Mouse (Mus musculus): ENCODE results near the gene Lingo3. TPM values are rescaled to one million over a fixed set of nuclear protein-coding genes. Genes with fewer than 3 reads are reported as not detected.

Lingo3 gene
- polyA plus RNA-seq, 1 experiment from 2014 or later, result 0.54 TPM

- ATAC-seq (ENCODE audit: insufficient number of reproducible peaks, low FRiP score), result no peak
- Histone ChIP-seq H3K27ac (ENCODE audit: poor library complexity, severe bottlenecking) (peak overlapping the region; percentile 66), H3K4me2 (peak overlapping the region; percentile 80), H3K36me3 (peaks cover 20% of the 10 kb centered on the region), H3K9ac (peak overlapping the region; percentile 78), H3K4me3 (peak overlapping the region; percentile 51), H3K9me3 (replicated peaks) (no peaks in the 10 kb centered on the region), H3K27me3 (replicated peaks) (peaks cover 28% of the 10 kb centered on the region), H3K4me1 (replicated peaks) (peaks cover 69% of the 10 kb centered on the region)
- 16% methylated on average over 40 of the region's 40 CpGs for WGBS
Measured at GRCm38 (mm10) chr10:80808099-80808984, 35.5 kb downstream of the Lingo3 start.

- peaks cover 20% of the 10 kb centered on the region for H3K27me3 ChIP-seq (replicated peaks)
- peak; percentile 56 for ATAC-seq (ENCODE audit: insufficient number of reproducible peaks, low FRiP score)
- peak overlapping the region; percentile 78 for H3K9ac ChIP-seq
- peak overlapping the region; percentile 66 for H3K27ac ChIP-seq (ENCODE audit: poor library complexity, severe bottlenecking)
- H3K4me3 ChIP-seq, result peak overlapping the region; percentile 51
- 1% methylated on average over 58 of the region's 58 CpGs for WGBS
- H3K4me1 ChIP-seq (replicated peaks), result peaks cover 61% of the 10 kb centered on the region
- no peaks in the 10 kb centered on the region for H3K9me3 ChIP-seq (replicated peaks)
- peaks cover 32% of the 10 kb centered on the region for H3K36me3 ChIP-seq
- peak overlapping the region; percentile 80 for H3K4me2 ChIP-seq
Measured at GRCm38 (mm10) chr10:80807057-80807627, 36.7 kb downstream of the Lingo3 start.

- H3K27me3 ChIP-seq (replicated peaks), result peaks cover 17% of the 10 kb centered on the region
Measured at GRCm38 (mm10) chr10:80806341-80807056, 37.3 kb downstream of the Lingo3 start.

GRCm38 (mm10) chr10:80805925-80806324, 37.9 kb downstream of the Lingo3 start:
- Histone ChIP-seq H3K27me3 (replicated peaks) (peaks cover 17% of the 10 kb centered on the region), H3K27ac (ENCODE audit: poor library complexity, severe bottlenecking) (no peak overlapping the region), H3K4me3 (no peak overlapping the region), H3K9me3 (replicated peaks) (no peaks in the 10 kb centered on the region), H3K36me3 (peaks cover 45% of the 10 kb centered on the region), H3K4me2 (0 out of 2 replicates have a peak overlapping the region, but pooled peaks have one; percentile 80), H3K4me1 (replicated peaks) (peaks cover 60% of the 10 kb centered on the region), H3K9ac (peak overlapping the region; percentile 78; the same call in 1 of the 2 replicates)
- no peak for ATAC-seq (ENCODE audit: insufficient number of reproducible peaks, low FRiP score)
- WGBS, result 18% methylated on average over 3 of the region's 3 CpGs

More at GRCm38 (mm10) chr10:80806341-80807056, 37.3 kb downstream of the Lingo3 start:
- H3K27ac ChIP-seq (ENCODE audit: poor library complexity, severe bottlenecking), result peak overlapping the region; percentile 66
- peak overlapping the region; percentile 80 for H3K4me2 ChIP-seq
- H3K4me1 ChIP-seq (replicated peaks), result peaks cover 60% of the 10 kb centered on the region
- peak overlapping the region; percentile 78 for H3K9ac ChIP-seq
- peak overlapping the region; percentile 51 for H3K4me3 ChIP-seq
- peaks cover 39% of the 10 kb centered on the region for H3K36me3 ChIP-seq
- 42% methylated on average over 34 of the region's 34 CpGs for WGBS
- ATAC-seq (ENCODE audit: insufficient number of reproducible peaks, low FRiP score), result no peak
- H3K9me3 ChIP-seq (replicated peaks), result no peaks in the 10 kb centered on the region

GRCm38 (mm10) chr10:80805322-80805721, 38.5 kb downstream of the Lingo3 start:
- Histone ChIP-seq H3K4me1 (replicated peaks) (peaks cover 57% of the 10 kb centered on the region), H3K9me3 (replicated peaks) (no peaks in the 10 kb centered on the region), H3K4me3 (no peak overlapping the region), H3K4me2 (no peak overlapping the region), H3K36me3 (peaks cover 51% of the 10 kb centered on the region), H3K27me3 (replicated peaks) (peaks cover 16% of the 10 kb centered on the region), H3K9ac (peak overlapping the region; percentile 11; the same call in 1 of the 2 replicates), H3K27ac (ENCODE audit: poor library complexity, severe bottlenecking) (no peak overlapping the region)
- no peak for ATAC-seq (ENCODE audit: insufficient number of reproducible peaks, low FRiP score)
- WGBS, result 82% methylated on average over 5 of the region's 5 CpGs

- no peak for ATAC-seq (ENCODE audit: insufficient number of reproducible peaks, low FRiP score)
- whole genome bisulfite sequencing, result 56% methylated on average over 6 of the region's 6 CpGs
- Histone ChIP-seq H3K4me1 (replicated peaks) (peaks cover 57% of the 10 kb centered on the region), H3K4me3 (no peak within 1 kb of the TSS), H3K9ac (peak within 1 kb of the TSS; percentile 78), H3K27ac (ENCODE audit: poor library complexity, severe bottlenecking) (0 out of 2 replicates have a peak within 1 kb of the TSS, but pooled peaks have one; percentile 12), H3K4me2 (0 out of 2 replicates have a peak within 1 kb of the TSS, but pooled peaks have one; percentile 80), H3K27me3 (replicated peaks) (peaks cover 12% of the 10 kb centered on the region), H3K9me3 (replicated peaks) (no peaks in the 10 kb centered on the region), H3K36me3 (peaks cover 55% of the 10 kb centered on the region)
Measured at GRCm38 (mm10) chr10:80804916-80805315, 38.9 kb downstream of the Lingo3 start, which contains the start of gene Amh. Amh (plus strand) TSS chr10:80805243.

- Histone ChIP-seq H3K27ac (ENCODE audit: poor library complexity, severe bottlenecking) (no peak overlapping the region), H3K36me3 (peaks cover 55% of the 10 kb centered on the region), H3K4me2 (no peak overlapping the region), H3K27me3 (replicated peaks) (peaks cover 12% of the 10 kb centered on the region), H3K4me3 (no peak overlapping the region), H3K9me3 (replicated peaks) (no peaks in the 10 kb centered on the region), H3K9ac (peak overlapping the region; percentile 11), H3K4me1 (replicated peaks) (peaks cover 59% of the 10 kb centered on the region)
- WGBS, result 95% methylated on average over 2 of the region's 2 CpGs
- no peak for ATAC-seq (ENCODE audit: insufficient number of reproducible peaks, low FRiP score)
Measured at GRCm38 (mm10) chr10:80804340-80804739, 39.5 kb downstream of the Lingo3 start.

- H3K9ac ChIP-seq, result no peak overlapping the region
- no peaks in the 10 kb centered on the region for H3K9me3 ChIP-seq (replicated peaks)
- H3K4me1 ChIP-seq (replicated peaks), result peaks cover 47% of the 10 kb centered on the region
- no peak for ATAC-seq (ENCODE audit: insufficient number of reproducible peaks, low FRiP score)
- H3K4me3 ChIP-seq, result no peak overlapping the region
- H3K36me3 ChIP-seq, result peaks cover 55% of the 10 kb centered on the region
- H3K4me2 ChIP-seq, result no peak overlapping the region
- peaks cover 5% of the 10 kb centered on the region for H3K27me3 ChIP-seq (replicated peaks)
- H3K27ac ChIP-seq (ENCODE audit: poor library complexity, severe bottlenecking), result no peak overlapping the region
- 72% methylated on average over 3 of the region's 3 CpGs for WGBS
Measured at GRCm38 (mm10) chr10:80802996-80803395, 40.8 kb downstream of the Lingo3 start.

GRCm38 (mm10) chr10:80802204-80802912, 41.5 kb downstream of the Lingo3 start:
- WGBS, result 91% methylated on average over 10 of the region's 10 CpGs
- no peaks in the 10 kb centered on the region for H3K9me3 ChIP-seq (replicated peaks)
- H3K9ac ChIP-seq, result no peak overlapping the region
- H3K4me2 ChIP-seq, result no peak overlapping the region
- H3K4me1 ChIP-seq (replicated peaks), result peaks cover 41% of the 10 kb centered on the region
- H3K36me3 ChIP-seq, result peaks cover 55% of the 10 kb centered on the region
- ATAC-seq (ENCODE audit: insufficient number of reproducible peaks, low FRiP score), result no peak
- H3K4me3 ChIP-seq, result no peak overlapping the region
- H3K27me3 ChIP-seq (replicated peaks), result peaks cover 5% of the 10 kb centered on the region
- H3K27ac ChIP-seq (ENCODE audit: poor library complexity, severe bottlenecking), result no peak overlapping the region

- H3K9me3 ChIP-seq (replicated peaks), result no peaks in the 10 kb centered on the region
- WGBS, result 2% methylated on average over 18 of the region's 18 CpGs
- no peaks in the 10 kb centered on the region for H3K27me3 ChIP-seq (replicated peaks)
- peaks cover 27% of the 10 kb centered on the region for H3K4me1 ChIP-seq (replicated peaks)
- peak overlapping the region; percentile 93 for H3K4me2 ChIP-seq
- no peak for ATAC-seq (ENCODE audit: insufficient number of reproducible peaks, low FRiP score)
- peak overlapping the region; percentile 96 for H3K9ac ChIP-seq
- H3K4me3 ChIP-seq, result peak overlapping the region; percentile 87
- H3K27ac ChIP-seq (ENCODE audit: poor library complexity, severe bottlenecking), result peak overlapping the region; percentile 94
- peaks cover 66% of the 10 kb centered on the region for H3K36me3 ChIP-seq
Measured at GRCm38 (mm10) chr10:80799070-80799566, 44.7 kb downstream of the Lingo3 start.
